Mouse (Mus musculus) gonadal fat pad, adult 2 months (tissue): Measurements from ENCODE around the gene Ces3a. TPM values are rescaled to one million over a fixed set of nuclear protein-coding genes. Genes with fewer than 3 reads are reported as not detected.
"Not testable (repeated sequence)": the region's sequence is repeated elsewhere in the genome, so short reads cannot be mapped to it uniquely, and the experiment has no call there.

Source experiments
- DNase-seq: peaks from one replicate; pipeline ENCODE4 v3.0.0-alpha.2; 2012; ENCODE audit warnings: low read depth
- polyA plus RNA-seq: library from polyadenylated mRNA; depleted of rRNA; stranded (reverse); fragments of >200 nt; gene quantifications from 2 replicates; pipeline ENCODE4 v1.2.3, GENCODE M21; 2012; rRNA removed

Ces3a gene
- 0.62 TPM in 1 of 2 replicates, not detected in the other for polyA plus RNA-seq

- DNase-seq: no peak
Measured at GRCm38 (mm10) chr8:105048371-105048854, at the start of gene Ces3a. Ces3a (plus strand) TSS chr8:105048601.

- no peak for DNase-seq
Measured at GRCm38 (mm10) chr8:104999183-104999582, 49.2 kb upstream of the Ces3a start.

- no peak for DNase-seq
Measured at GRCm38 (mm10) chr8:105000586-105000985, 47.8 kb upstream of the Ces3a start, which contains the start of gene Ces2h. Ces2h (plus strand) TSS chr8:105000853.

- no peak for DNase-seq
Measured at GRCm38 (mm10) chr8:105010000-105010399, 38.4 kb upstream of the Ces3a start.

GRCm38 (mm10) chr8:105011136-105011535 lies 37.3 kb upstream of the Ces3a start:
- DNase-seq: no peak

GRCm38 (mm10) chr8:105014391-105014790 lies 34.0 kb upstream of the Ces3a start:
- no peak for DNase-seq

- no peak for DNase-seq
Measured at GRCm38 (mm10) chr8:105021954-105022353, 26.4 kb upstream of the Ces3a start.

GRCm38 (mm10) chr8:105023087-105023486 lies 25.3 kb upstream of the Ces3a start:
- no peak for DNase-seq

GRCm38 (mm10) chr8:105025050-105025449 lies 23.4 kb upstream of the Ces3a start:
- DNase-seq: no peak

- DNase-seq: no peak
Measured at GRCm38 (mm10) chr8:105043510-105043909, 4.9 kb upstream of the Ces3a start.

- DNase-seq: no peak
Measured at GRCm38 (mm10) chr8:105045824-105046401, 2.5 kb upstream of the Ces3a start.

- DNase-seq: no peak
Measured at GRCm38 (mm10) chr8:105056211-105056610, 7.8 kb downstream of the Ces3a start.

- no peak for DNase-seq
Measured at GRCm38 (mm10) chr8:105060056-105060455, 11.7 kb downstream of the Ces3a start.

GRCm38 (mm10) chr8:105066761-105067160 lies 18.4 kb downstream of the Ces3a start:
- no peak for DNase-seq

- DNase-seq: not testable (repeated sequence)
Measured at GRCm38 (mm10) chr8:105067905-105068304, 19.5 kb downstream of the Ces3a start.

GRCm38 (mm10) chr8:105068971-105069370 lies 20.6 kb downstream of the Ces3a start:
- DNase-seq: no peak

GRCm38 (mm10) chr8:105076601-105077000 lies 28.2 kb downstream of the Ces3a start:
- no peak for DNase-seq

GRCm38 (mm10) chr8:105077071-105077470 lies 28.7 kb downstream of the Ces3a start:
- DNase-seq: no peak

- DNase-seq: no peak
Measured at GRCm38 (mm10) chr8:105078591-105078990, 30.2 kb downstream of the Ces3a start.

- DNase-seq: no peak
Measured at GRCm38 (mm10) chr8:105080814-105081336, 32.5 kb downstream of the Ces3a start.

- DNase-seq: no peak
Measured at GRCm38 (mm10) chr8:105083449-105084050, 35.1 kb downstream of the Ces3a start, which contains the start of gene Ces3b. Ces3b (plus strand) TSS chr8:105083753.

GRCm38 (mm10) chr8:105088166-105088565 lies 39.8 kb downstream of the Ces3a start:
- not testable (repeated sequence) for DNase-seq

GRCm38 (mm10) chr8:105088581-105088980 lies 40.2 kb downstream of the Ces3a start:
- no peak for DNase-seq
